ENCODE assay signal across 16 mouse cellular contexts in the genomic region with DNA sequence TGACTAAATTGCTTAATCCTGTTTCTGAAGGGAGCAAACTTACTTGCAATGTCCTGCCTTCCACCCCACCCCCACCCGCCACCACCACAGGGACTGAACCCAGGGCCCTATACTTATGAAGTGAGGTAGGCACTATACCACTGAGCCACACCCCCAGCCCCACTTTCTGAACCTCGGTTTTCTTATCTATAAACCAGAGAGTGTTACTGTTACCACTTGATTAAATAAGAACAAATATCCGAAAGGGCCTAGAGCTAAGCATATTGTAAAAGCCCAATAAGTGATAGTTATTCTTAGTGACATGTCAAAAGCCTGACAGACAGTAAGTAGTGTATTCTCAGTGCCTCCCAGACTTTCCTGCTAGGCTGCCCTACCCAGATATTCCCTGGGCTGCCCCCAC. TPM values are rescaled to one million over a fixed set of nuclear protein-coding genes. Genes with fewer than 3 reads are reported as not detected.
DNase-seq lines count a peak whose midpoint lies in the region; ATAC-seq and TF ChIP-seq lines count a peak whose summit lies in the region.
"Had no signal": no experiment of that assay in that cellular context is flagged by ENCODE, and none has a peak within 500 bp of the region (broad histone marks: within the 10 kb centered on the region; RNA-seq: fewer than 3 reads in every experiment).

No protein-coding gene starts in this region.

- TF ChIP-seq EP300 in lung, postnatal 0 days (IDR thresholded peaks at IDR 0.05) = no peak
- TF ChIP-seq EP300 in stomach, postnatal 0 days (optimal IDR thresholded peaks at IDR 0.05) = no peak

- no peak for ATAC-seq in heart, embryonic 13.5 days (ENCODE audit: extremely low read depth, insufficient number of reproducible peaks, low FRiP score, low TSS enrichment)
- no peak for ATAC-seq in lung, postnatal 0 days
- ATAC-seq in liver, embryonic 12.5 days = peak; percentile 56
- ATAC-seq in stomach, postnatal 0 days (ENCODE audit: low FRiP score, low TSS enrichment) = no peak
- ATAC-seq: activated CD4-positive, CD25-positive, alpha-beta regulatory T cell, adult 4 months had no signal

- no peaks in the 10 kb centered on the region for H3K9me3 ChIP-seq in heart, embryonic 13.5 days
- no peaks in the 10 kb centered on the region for H3K9me3 ChIP-seq in lung, postnatal 0 days (ENCODE audit: low read length)
- H3K9me3 ChIP-seq in liver, embryonic 12.5 days (replicated peaks) = no peaks in the 10 kb centered on the region
- no peaks in the 10 kb centered on the region for H3K9me3 ChIP-seq in stomach, postnatal 0 days (ENCODE audit: control insufficient read depth, low read length)
- H3K9me3 ChIP-seq: embryonic facial prominence, embryonic 13.5 days; forebrain, embryonic 12.5 days; limb, embryonic 13.5 days; megakaryocyte, embryonic 14.5 days had no signal

- DNase-seq in heart, postnatal 36 days = no peak
- no peak for DNase-seq in lung, postnatal 0 days (ENCODE audit: low spot score)
- no peak for DNase-seq in lung, adult 2 months
- DNase-seq in stomach, postnatal 0 days (ENCODE audit: low spot score) = no peak
- DNase-seq in cerebellum, postnatal 36 days = no peak
- DNase-seq: right cerebral cortex, postnatal 25 days; thymus, adult 2 months had no signal

- no peak overlapping the region for H3K27ac ChIP-seq in heart, embryonic 13.5 days (replicated peaks)
- H3K27ac ChIP-seq in lung, postnatal 0 days (ENCODE audit: low read length) = peak overlapping the region; percentile 43
- peak overlapping the region; percentile 62 for H3K27ac ChIP-seq in liver, embryonic 12.5 days
- H3K27ac ChIP-seq in stomach, postnatal 0 days (replicated peaks) = peak overlapping the region; percentile 40; the same call in 1 of the 2 replicates
- H3K27ac ChIP-seq: embryonic facial prominence, embryonic 13.5 days; hindbrain, postnatal 0 days; limb, embryonic 13.5 days had no signal

- H3K4me2 ChIP-seq in heart, embryonic 13.5 days = no peak overlapping the region
- no peak overlapping the region for H3K4me2 ChIP-seq in lung, postnatal 0 days (replicated peaks; ENCODE audit: low read depth, low read length)
- H3K4me2 ChIP-seq in liver, embryonic 12.5 days = peak overlapping the region; percentile 23; the same call in 1 of the 2 replicates
- no peak overlapping the region for H3K4me2 ChIP-seq in stomach, postnatal 0 days (replicated peaks; ENCODE audit: low read depth)
- H3K4me2 ChIP-seq: embryonic facial prominence, embryonic 13.5 days; forebrain, embryonic 12.5 days; limb, embryonic 13.5 days had no signal

- TF ChIP-seq CTCF in lung, postnatal 0 days (IDR thresholded peaks at IDR 0.05) = no peak
- no peak for TF ChIP-seq CTCF in lung, adult 2 months (IDR thresholded peaks at IDR 0.05; ENCODE audit: insufficient read depth, low read length)
- no peak for TF ChIP-seq CTCF in stomach, postnatal 0 days (IDR thresholded peaks at IDR 0.05; ENCODE audit: low read depth)

- no peaks in the 10 kb centered on the region for H3K27me3 ChIP-seq in heart, embryonic 13.5 days (replicated peaks)
- H3K27me3 ChIP-seq in lung, postnatal 0 days (replicated peaks; ENCODE audit: insufficient read depth, low read length) = no peaks in the 10 kb centered on the region
- H3K27me3 ChIP-seq in liver, embryonic 12.5 days (replicated peaks) = no peaks in the 10 kb centered on the region
- H3K27me3 ChIP-seq in stomach, postnatal 0 days (ENCODE audit: control insufficient read depth, insufficient read depth, low read length) = no peaks in the 10 kb centered on the region
- H3K27me3 ChIP-seq: embryonic facial prominence, embryonic 13.5 days; forebrain, embryonic 12.5 days; limb, embryonic 13.5 days had no signal

- WGBS in heart, embryonic 13.5 days = 37% methylated on average over 3 of the region's 3 CpGs
- WGBS in lung, postnatal 0 days = 40% methylated on average over 3 of the region's 3 CpGs
- WGBS in lung, adult 2 months = 45% methylated on average over 3 of the region's 3 CpGs
- 12% methylated on average over 3 of the region's 3 CpGs for WGBS in liver, embryonic 12.5 days (ENCODE audit: insufficient replicate concordance)
- WGBS in stomach, postnatal 0 days = 45% methylated on average over 3 of the region's 3 CpGs

- H3K36me3 ChIP-seq in heart, embryonic 13.5 days = peaks cover under 1% of the 10 kb centered on the region; the same call in 1 of the 2 replicates
- H3K36me3 ChIP-seq in lung, postnatal 0 days (ENCODE audit: insufficient read depth, low read length) = no peaks in the 10 kb centered on the region
- no peaks in the 10 kb centered on the region for H3K36me3 ChIP-seq in liver, embryonic 12.5 days
- H3K36me3 ChIP-seq in stomach, postnatal 0 days (ENCODE audit: control insufficient read depth, insufficient read depth, low read length) = no peaks in the 10 kb centered on the region

- no peak for TF ChIP-seq POLR2A in lung, adult 2 months (IDR thresholded peaks at IDR 0.05; ENCODE audit: borderline replicate concordance, extremely low read depth, low read depth, low read length)

- 0 out of 2 replicates have a peak overlapping the region, but pooled peaks have one; percentile 17 for H3K9ac ChIP-seq in heart, embryonic 13.5 days
- H3K9ac ChIP-seq in lung, postnatal 0 days (replicated peaks; ENCODE audit: low read depth) = no peak overlapping the region
- peak overlapping the region; percentile 32; the same call in 1 of the 2 replicates for H3K9ac ChIP-seq in liver, embryonic 12.5 days
- no peak overlapping the region for H3K9ac ChIP-seq in stomach, postnatal 0 days (ENCODE audit: low read length)
- H3K9ac ChIP-seq: embryonic facial prominence, embryonic 13.5 days; forebrain, embryonic 12.5 days; limb, embryonic 13.5 days had no signal

- peaks cover 33% of the 10 kb centered on the region for H3K4me1 ChIP-seq in heart, embryonic 13.5 days
- peaks cover 7% of the 10 kb centered on the region; the same call in 1 of the 2 replicates for H3K4me1 ChIP-seq in lung, postnatal 0 days (ENCODE audit: insufficient read depth, low read depth, low read length)
- peaks cover 9% of the 10 kb centered on the region; the same call in 1 of the 2 replicates for H3K4me1 ChIP-seq in lung, adult 2 months (ENCODE audit: control insufficient read depth, insufficient read depth, low read length)
- H3K4me1 ChIP-seq in liver, embryonic 12.5 days = peaks cover 69% of the 10 kb centered on the region
- H3K4me1 ChIP-seq in stomach, postnatal 0 days (replicated peaks; ENCODE audit: control insufficient read depth, insufficient read depth) = peaks cover 10% of the 10 kb centered on the region

- intact Hi-C loops in heart, postnatal 36 days (cut with DNase I) = no loop called here

- no peak overlapping the region for H3K4me3 ChIP-seq in heart, embryonic 13.5 days
- no peak overlapping the region for H3K4me3 ChIP-seq in lung, postnatal 0 days (ENCODE audit: low read depth, low read length)
- no peak overlapping the region for H3K4me3 ChIP-seq in lung, adult 2 months (replicated peaks; ENCODE audit: extremely low read depth, low read depth, low read length)
- no peak overlapping the region for H3K4me3 ChIP-seq in liver, embryonic 12.5 days
- H3K4me3 ChIP-seq in stomach, postnatal 0 days (ENCODE audit: low read depth, low read length) = no peak overlapping the region
- H3K4me3 ChIP-seq: embryonic facial prominence, embryonic 13.5 days; forebrain, embryonic 12.5 days; limb, embryonic 13.5 days; megakaryocyte, embryonic 14.5 days had no signal

RNA-seq across cellular contexts. Expression of a gene that starts 15.9 kb away (rescaled TPM):
- polyA plus RNA-seq in heart, embryonic 13.5 days (2015; fragmentation: Nextera tagmentation; extraction: Ambion mirVana) = 11.9 and 13.1 TPM in 2 replicates
- 10 to 100 TPM; 13.5 to 13.9 TPM for total RNA-seq in heart, postnatal 36 days (2021)
- 11.1 and 11.4 TPM in 2 replicates for polyA plus RNA-seq in lung, postnatal 0 days (2015; fragmentation: Nextera tagmentation; extraction: Ambion mirVana)
- 24.1 and 25.9 TPM in 2 replicates for polyA plus RNA-seq in lung, adult 2 months (2012; rRNA removed)
- 9.8 and 10.3 TPM in 2 replicates for polyA plus RNA-seq in liver, embryonic 12.5 days (2016; fragmentation: Nextera tagmentation; extraction: Ambion mirVana)
- polyA plus RNA-seq in stomach, postnatal 0 days (2015; fragmentation: Nextera tagmentation; extraction: Ambion mirVana) = 7.7 and 8.0 TPM in 2 replicates

RNA-seq across cellular contexts. Expression of a gene that starts 21.2 kb away (rescaled TPM):
- polyA plus RNA-seq in heart, embryonic 13.5 days (2015; fragmentation: Nextera tagmentation; extraction: Ambion mirVana) = 7.7 and 8.7 TPM in 2 replicates
- 10 to 100 TPM; 16.3 to 22.1 TPM for total RNA-seq in heart, postnatal 36 days (2021)
- polyA plus RNA-seq in lung, postnatal 0 days (2015; fragmentation: Nextera tagmentation; extraction: Ambion mirVana) = 22.7 and 25.9 TPM in 2 replicates
- 114 TPM in 2 replicates for polyA plus RNA-seq in lung, adult 2 months (2012; rRNA removed)
- polyA plus RNA-seq in liver, embryonic 12.5 days (2016; fragmentation: Nextera tagmentation; extraction: Ambion mirVana) = 3.0 and 3.1 TPM in 2 replicates
- 3.7 TPM in 2 replicates for polyA plus RNA-seq in stomach, postnatal 0 days (2015; fragmentation: Nextera tagmentation; extraction: Ambion mirVana)
- total RNA-seq: neutrophil, adult 5-6 weeks had no signal
- polyA plus RNA-seq: activated CD4-positive, CD25-positive, alpha-beta regulatory T cell, adult 4 months had no signal

RNA-seq across cellular contexts. Expression of a gene that starts 33.3 kb away (rescaled TPM):
- 0.14 and 0.60 TPM in 2 replicates for polyA plus RNA-seq in heart, embryonic 13.5 days (2015; fragmentation: Nextera tagmentation; extraction: Ambion mirVana)
- not detected for total RNA-seq in heart, postnatal 36 days (2021)
- 3.0 and 3.1 TPM in 2 replicates for polyA plus RNA-seq in lung, postnatal 0 days (2015; fragmentation: Nextera tagmentation; extraction: Ambion mirVana)
- polyA plus RNA-seq in lung, adult 2 months (2012; rRNA removed) = 1.6 and 3.0 TPM in 2 replicates
- polyA plus RNA-seq in liver, embryonic 12.5 days (2016; fragmentation: Nextera tagmentation; extraction: Ambion mirVana) = 0.07 TPM in 1 of 2 replicates, not detected in the other
- 17.0 and 19.4 TPM in 2 replicates for polyA plus RNA-seq in stomach, postnatal 0 days (2015; fragmentation: Nextera tagmentation; extraction: Ambion mirVana)
- polyA plus RNA-seq: activated CD4-positive, CD25-positive, alpha-beta regulatory T cell, adult 4 months had no signal

RNA-seq across cellular contexts. Expression of a gene that starts 46.6 kb away (rescaled TPM):
- polyA plus RNA-seq in heart, embryonic 13.5 days (2015; fragmentation: Nextera tagmentation; extraction: Ambion mirVana) = 0.35 and 0.78 TPM in 2 replicates
- 10 to 100 TPM; 11.3 to 12.3 TPM for total RNA-seq in heart, postnatal 36 days (2021)
- polyA plus RNA-seq in lung, postnatal 0 days (2015; fragmentation: Nextera tagmentation; extraction: Ambion mirVana) = 1.5 and 1.8 TPM in 2 replicates
- polyA plus RNA-seq in lung, adult 2 months (2012; rRNA removed) = 9.2 and 10.7 TPM in 2 replicates
- 1.0 and 1.4 TPM in 2 replicates for polyA plus RNA-seq in liver, embryonic 12.5 days (2016; fragmentation: Nextera tagmentation; extraction: Ambion mirVana)
- 2.0 and 2.6 TPM in 2 replicates for polyA plus RNA-seq in stomach, postnatal 0 days (2015; fragmentation: Nextera tagmentation; extraction: Ambion mirVana)
- polyA plus RNA-seq: activated CD4-positive, CD25-positive, alpha-beta regulatory T cell, adult 4 months had no signal

Comparison
In these comparisons a context has a peak if more than half of its experiments do, and no peak if none do; other contexts are left out.
1. H3K9ac ChIP-seq: peak in heart, embryonic 13.5 days (single experiment) and liver, embryonic 12.5 days (single experiment); none in lung, postnatal 0 days (single experiment) and stomach, postnatal 0 days (single experiment).